Mouse (Mus musculus): ENCODE measurements around the gene Kdm4a.

Kdm4a gene

GRCm38 (mm10) chr4:118179467-118180300 is at the start of gene Kdm4a:
TSS of gene Kdm4a (minus strand) at chr4:118180043.
- DNase-seq (ENCODE audit: low read depth, low spot score): peak; percentile 91

GRCm38 (mm10) chr4:118229035-118229770 is 49.4 kb upstream of the Kdm4a start:
- no peak for DNase-seq (ENCODE audit: low read depth, low spot score)

GRCm38 (mm10) chr4:118227398-118227797 is 47.6 kb upstream of the Kdm4a start:
- DNase-seq (ENCODE audit: low read depth, low spot score): no peak

GRCm38 (mm10) chr4:118221261-118221660 is 41.4 kb upstream of the Kdm4a start:
- DNase-seq (ENCODE audit: low read depth, low spot score): peak; percentile 36

- DNase-seq (ENCODE audit: low read depth, low spot score): no peak
These were observed 40.9 kb upstream of the Kdm4a start for GRCm38 (mm10) chr4:118220756-118221155.

GRCm38 (mm10) chr4:118219487-118219886 is 39.6 kb upstream of the Kdm4a start:
- DNase-seq (ENCODE audit: low read depth, low spot score): no peak

- DNase-seq (ENCODE audit: low read depth, low spot score): no peak
These were observed 38.7 kb upstream of the Kdm4a start for GRCm38 (mm10) chr4:118218521-118218920.

GRCm38 (mm10) chr4:118216726-118217595 is 37.1 kb upstream of the Kdm4a start:
- DNase-seq (ENCODE audit: low read depth, low spot score): peak; percentile 4

- DNase-seq (ENCODE audit: low read depth, low spot score): no peak
These were observed 35.0 kb upstream of the Kdm4a start for GRCm38 (mm10) chr4:118214891-118215290.

- DNase-seq (ENCODE audit: low read depth, low spot score): no peak
These were observed 27.2 kb upstream of the Kdm4a start for GRCm38 (mm10) chr4:118206918-118207640.

GRCm38 (mm10) chr4:118205906-118206305 is 26.1 kb upstream of the Kdm4a start:
- no peak for DNase-seq (ENCODE audit: low read depth, low spot score)

- no peak for DNase-seq (ENCODE audit: low read depth, low spot score)
These were observed 19.2 kb upstream of the Kdm4a start for GRCm38 (mm10) chr4:118199093-118199492.

GRCm38 (mm10) chr4:118198606-118199005 is 18.8 kb upstream of the Kdm4a start:
- no peak for DNase-seq (ENCODE audit: low read depth, low spot score)

- DNase-seq (ENCODE audit: low read depth, low spot score): no peak
These were observed 16.3 kb upstream of the Kdm4a start for GRCm38 (mm10) chr4:118196185-118196584.

- DNase-seq (ENCODE audit: low read depth, low spot score): no peak
These were observed 648 bp upstream of the Kdm4a start for GRCm38 (mm10) chr4:118180301-118181080.

- no peak for DNase-seq (ENCODE audit: low read depth, low spot score)
These were observed 834 bp downstream of the Kdm4a start for GRCm38 (mm10) chr4:118178952-118179466.

GRCm38 (mm10) chr4:118172461-118172860 is 7.4 kb downstream of the Kdm4a start:
- DNase-seq (ENCODE audit: low read depth, low spot score): no peak

GRCm38 (mm10) chr4:118171006-118171405 is 8.8 kb downstream of the Kdm4a start:
- DNase-seq (ENCODE audit: low read depth, low spot score): no peak

- DNase-seq (ENCODE audit: low read depth, low spot score): no peak
These were observed 17.7 kb downstream of the Kdm4a start for GRCm38 (mm10) chr4:118162123-118162522.

GRCm38 (mm10) chr4:118157666-118158065 is 22.2 kb downstream of the Kdm4a start:
- no peak for DNase-seq (ENCODE audit: low read depth, low spot score)
